Mouse (Mus musculus): ENCODE results near the gene Slx4.

DNA sequence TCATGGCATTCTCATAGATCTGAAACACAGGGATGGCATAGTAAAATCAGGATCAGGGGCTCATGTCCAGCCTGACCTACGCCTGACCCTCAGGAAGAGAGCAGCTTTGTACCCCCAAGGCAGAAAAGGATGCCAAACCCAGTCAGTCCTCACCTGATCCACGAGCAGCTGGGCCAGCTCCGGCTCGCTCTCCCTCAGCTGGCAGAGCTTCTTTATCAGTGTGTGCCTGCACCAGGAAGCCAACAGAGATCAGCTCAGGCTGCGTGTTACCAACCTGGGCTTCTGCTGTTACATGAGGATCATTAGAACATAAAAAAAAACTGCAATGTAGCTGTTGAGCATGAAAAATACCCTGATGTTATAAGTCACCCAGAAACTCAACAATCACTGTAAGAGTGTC lies 36.6 kb upstream of the Slx4 start:
- TF ChIP-seq CTCF (IDR thresholded peaks at IDR 0.05; ENCODE audit: low read depth, low read length) (no peak), TAL1 (conservative IDR thresholded peaks at IDR 0.05; ENCODE audit: low read depth, low read length) (no peak), GATA1 (IDR thresholded peaks at IDR 0.05; ENCODE audit: borderline replicate concordance, low read length) (no peak)

Data from G1E (cell line).